Mouse (Mus musculus) lung, embryonic 16.5 days (tissue): ENCODE measurements around the gene Tnp2. TPM values are rescaled to one million over a fixed set of nuclear protein-coding genes. Genes with fewer than 3 reads are reported as not detected.
A peak's percentile ranks its signal among the peaks of the same experiment; 100 is the strongest.

Experiments used
- ATAC-seq: fragments of 200-750 bp; cut with Nextera tagmentation; 2 replicates; pipeline ENCODE4 v1.8.0; 2017; ENCODE audit warnings: low read depth, mild to moderate bottlenecking, moderate library complexity
- H3K27ac ChIP-seq: fragments of 300-500 bp; sonication (generic); 2 replicates; pipeline ENCODE4 v1.5.1; 2014; ENCODE audit warnings: mild to moderate bottlenecking, control low read depth, low read length
- H3K27me3 ChIP-seq: fragments of 300-500 bp; sonication (generic); 2 replicates; pipeline ENCODE4 v1.6.1; 2014; ENCODE audit warnings: low read depth, low read length, mixed read lengths; ENCODE audit not compliant: control insufficient read depth, insufficient read depth
- H3K36me3 ChIP-seq: fragments of 300-500 bp; sonication (generic); 2 replicates; pipeline ENCODE4 v1.6.1; 2014; ENCODE audit warnings: low read length; ENCODE audit not compliant: control insufficient read depth, insufficient read depth
- H3K4me1 ChIP-seq: fragments of 300-500 bp; sonication (generic); replicated peaks from 2 replicates; pipeline ENCODE4 v1.6.1; 2014; ENCODE audit warnings: low read length, mixed read lengths; ENCODE audit not compliant: control insufficient read depth, insufficient read depth
- H3K4me2 ChIP-seq: fragments of 300-500 bp; sonication (generic); 2 replicates; pipeline ENCODE4 v1.6.1; 2014; ENCODE audit warnings: low read depth, low read length, control low read depth
- H3K4me3 ChIP-seq: fragments of 300-500 bp; sonication (generic); 2 replicates; pipeline ENCODE4 v1.5.1; 2014; ENCODE audit warnings: mild to moderate bottlenecking, low read length, control low read depth
- H3K9ac ChIP-seq: fragments of 300-500 bp; sonication (generic); 2 replicates; pipeline ENCODE4 v1.6.1; 2014; ENCODE audit warnings: low read length, control low read depth
- H3K9me3 ChIP-seq: fragments of 300-500 bp; sonication (generic); 2 replicates; pipeline ENCODE4 v1.6.1; 2016; ENCODE audit warnings: low read length; ENCODE audit not compliant: control insufficient read depth
- WGBS: fragments of 180-500 bp; shearing (Covaris S2); extraction: QIAGEN DNeasy Blood & Tissue Kit; methylation state at CpG from one replicate; pipeline ENCODE4 v1.1.7; 2014; 5-methylcytosine and 5-hydroxymethylcytosine counted together
- polyA plus RNA-seq: library from polyadenylated mRNA; unstranded; fragments of >200 nt; fragmentation: Nextera tagmentation; extraction: Ambion mirVana; gene quantifications from 2 replicates; pipeline ENCODE4 v1.2.1, GENCODE M21; 2015

The Tnp2 gene
- not detected in 2 replicates for polyA plus RNA-seq

- Histone ChIP-seq H3K9ac (no peak within 1 kb of the TSS), H3K27ac (no peak within 1 kb of the TSS), H3K27me3 (no peaks in the 10 kb centered on the region; the same call in 1 of the 2 replicates), H3K4me3 (no peak within 1 kb of the TSS), H3K36me3 (no peaks in the 10 kb centered on the region), H3K4me1 (peaks cover 17% of the 10 kb centered on the region), H3K4me2 (no peak within 1 kb of the TSS), H3K9me3 (no peaks in the 10 kb centered on the region)
- no peak for ATAC-seq
- 42% methylated on average over 16 of the region's 16 CpGs for WGBS
These were observed at the start of gene Tnp2 for GRCm38 (mm10) chr16:10788271-10788670. Gene Tnp2 (minus strand): TSS chr16:10788660.

- Histone ChIP-seq H3K27ac (peak overlapping the region; percentile 67), H3K4me3 (no peak overlapping the region), H3K9ac (no peak overlapping the region), H3K9me3 (no peaks in the 10 kb centered on the region), H3K27me3 (no peaks in the 10 kb centered on the region), H3K4me1 (peaks cover 23% of the 10 kb centered on the region), H3K4me2 (no peak overlapping the region), H3K36me3 (no peaks in the 10 kb centered on the region)
- WGBS = 75% methylated on average over 1 of the region's 1 CpGs
- ATAC-seq = no peak
These were observed 49.4 kb upstream of the Tnp2 start for GRCm38 (mm10) chr16:10837903-10838302.

DNA sequence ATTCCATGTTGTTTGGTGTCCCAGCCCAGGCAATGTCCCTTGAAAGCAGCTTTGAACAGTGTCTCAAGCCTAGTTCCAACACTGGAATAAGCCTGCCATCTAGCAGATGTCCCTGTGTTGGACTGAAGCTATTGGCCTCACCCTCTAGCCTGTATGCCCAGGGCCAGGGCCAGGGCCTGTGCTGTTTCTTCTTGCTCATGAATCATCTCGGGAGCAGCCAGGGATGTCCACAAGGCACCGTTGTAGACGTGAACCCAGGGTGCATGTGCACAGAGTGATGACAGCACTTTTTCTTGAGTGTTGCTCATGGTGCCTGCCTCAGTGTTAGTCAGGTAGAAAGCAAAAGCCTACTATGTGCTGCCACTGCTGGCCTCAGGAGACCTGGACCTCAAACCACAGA is 48.8 kb upstream of the Tnp2 start:
- Histone ChIP-seq H3K27me3 (no peaks in the 10 kb centered on the region), H3K4me2 (no peak overlapping the region), H3K27ac (no peak overlapping the region), H3K4me1 (peaks cover 23% of the 10 kb centered on the region), H3K9me3 (no peaks in the 10 kb centered on the region), H3K9ac (no peak overlapping the region), H3K4me3 (no peak overlapping the region), H3K36me3 (no peaks in the 10 kb centered on the region)
- 84% methylated on average over 3 of the region's 3 CpGs for WGBS
- ATAC-seq = no peak

DNA sequence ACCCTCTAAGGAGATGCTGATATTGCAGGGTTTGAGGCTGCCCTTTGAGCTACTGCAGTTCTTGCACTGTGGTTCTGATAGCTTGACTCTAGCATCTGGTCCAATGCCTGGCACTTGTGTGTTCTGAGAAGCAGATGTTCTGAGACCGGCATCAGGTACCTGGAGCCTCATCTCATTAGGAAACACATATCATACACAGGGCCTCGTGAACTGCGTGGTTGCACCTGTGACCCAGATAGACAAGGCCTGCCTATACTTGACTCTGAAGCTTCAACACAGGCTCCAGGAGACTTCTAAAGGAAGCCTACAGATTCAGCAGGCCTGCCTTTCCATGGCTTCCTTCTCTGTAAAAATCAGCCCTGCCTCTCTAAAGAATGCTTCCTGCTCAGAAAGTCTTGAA is 47.9 kb upstream of the Tnp2 start:
- no peak overlapping the region; the same call in 1 of the 2 replicates for H3K9ac ChIP-seq
- 90% methylated on average over 3 of the region's 3 CpGs for WGBS
- no peak overlapping the region for H3K4me2 ChIP-seq
- peaks cover 23% of the 10 kb centered on the region for H3K4me1 ChIP-seq
- no peaks in the 10 kb centered on the region for H3K36me3 ChIP-seq
- H3K9me3 ChIP-seq = no peaks in the 10 kb centered on the region
- no peaks in the 10 kb centered on the region for H3K27me3 ChIP-seq
- no peak for ATAC-seq
- no peak overlapping the region for H3K4me3 ChIP-seq
- H3K27ac ChIP-seq = no peak overlapping the region

GRCm38 (mm10) chr16:10834911-10835587 is 46.6 kb upstream of the Tnp2 start, which contains the start of gene Rmi2:
Gene Rmi2 (plus strand): TSS chr16:10835059.
- peak within 1 kb of the TSS; percentile 79 for H3K9ac ChIP-seq
- peaks cover 23% of the 10 kb centered on the region for H3K4me1 ChIP-seq
- ATAC-seq = peak; percentile 92
- peak within 1 kb of the TSS; percentile 90 for H3K4me2 ChIP-seq
- H3K27ac ChIP-seq = peak within 1 kb of the TSS; percentile 90
- H3K4me3 ChIP-seq = peak within 1 kb of the TSS; percentile 88
- under 1% methylated on average over 52 of the region's 69 CpGs for WGBS
- H3K36me3 ChIP-seq = no peaks in the 10 kb centered on the region
- H3K27me3 ChIP-seq = no peaks in the 10 kb centered on the region
- no peaks in the 10 kb centered on the region for H3K9me3 ChIP-seq

- no peaks in the 10 kb centered on the region for H3K27me3 ChIP-seq
- no peaks in the 10 kb centered on the region for H3K36me3 ChIP-seq
- ATAC-seq = no peak
- peak overlapping the region; percentile 90 for H3K4me2 ChIP-seq
- WGBS = 4% methylated on average over 12 of the region's 12 CpGs
- peaks cover 18% of the 10 kb centered on the region for H3K4me1 ChIP-seq
- H3K27ac ChIP-seq = peak overlapping the region; percentile 12; the same call in 1 of the 2 replicates
- peak overlapping the region; percentile 79 for H3K9ac ChIP-seq
- no peaks in the 10 kb centered on the region for H3K9me3 ChIP-seq
- peak overlapping the region; percentile 88 for H3K4me3 ChIP-seq
These were observed 46.1 kb upstream of the Tnp2 start for GRCm38 (mm10) chr16:10834542-10834910.

GRCm38 (mm10) chr16:10828461-10828805 is 40.0 kb upstream of the Tnp2 start:
- Histone ChIP-seq H3K9ac (no peak overlapping the region), H3K4me1 (no peaks in the 10 kb centered on the region), H3K27ac (no peak overlapping the region), H3K9me3 (no peaks in the 10 kb centered on the region; the same call in 1 of the 2 replicates), H3K4me2 (no peak overlapping the region), H3K27me3 (no peaks in the 10 kb centered on the region), H3K4me3 (no peak overlapping the region), H3K36me3 (no peaks in the 10 kb centered on the region)
- 63% methylated on average over 4 of the region's 4 CpGs for WGBS
- no peak for ATAC-seq

DNA sequence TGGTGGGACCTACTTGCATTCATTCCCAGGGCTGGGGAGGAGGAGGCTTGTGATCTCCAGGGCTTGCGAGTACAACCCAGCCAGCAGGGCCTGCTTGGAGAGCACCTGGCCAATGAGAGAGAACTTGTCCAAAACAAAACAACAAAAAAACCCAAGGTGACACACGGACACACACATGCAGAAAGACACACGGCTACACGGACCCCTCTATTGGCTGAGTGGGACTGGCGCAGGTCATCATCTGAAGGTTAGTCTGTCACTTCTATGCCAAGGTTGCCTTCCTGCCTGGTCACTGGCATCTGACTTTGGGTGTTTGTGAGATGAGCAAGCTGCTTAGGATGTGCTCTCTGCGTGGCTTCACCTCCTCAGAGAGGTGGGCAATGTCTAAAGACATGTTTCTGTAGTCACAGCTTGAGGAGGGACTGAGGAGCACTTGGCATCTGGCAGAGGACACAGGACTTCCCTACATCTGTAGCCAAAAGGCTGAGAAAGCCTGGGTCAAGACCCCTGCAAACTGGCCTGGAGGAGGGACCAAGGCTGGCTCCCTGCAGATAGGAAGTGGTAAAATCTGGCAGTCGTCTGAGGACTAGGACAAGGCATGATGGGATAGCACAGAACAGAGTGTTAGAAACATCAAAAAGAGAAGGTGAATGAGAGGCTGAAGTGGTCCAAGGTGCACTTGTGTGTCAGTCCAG is 39.5 kb upstream of the Tnp2 start:
- Histone ChIP-seq H3K4me1 (no peaks in the 10 kb centered on the region), H3K4me2 (no peak overlapping the region), H3K36me3 (no peaks in the 10 kb centered on the region), H3K27me3 (no peaks in the 10 kb centered on the region), H3K9ac (no peak overlapping the region), H3K4me3 (no peak overlapping the region), H3K27ac (no peak overlapping the region), H3K9me3 (no peaks in the 10 kb centered on the region; the same call in 1 of the 2 replicates)
- WGBS = 74% methylated on average over 7 of the region's 7 CpGs
- no peak for ATAC-seq

GRCm38 (mm10) chr16:10827269-10827668 is 38.8 kb upstream of the Tnp2 start:
- no peak overlapping the region for H3K9ac ChIP-seq
- no peaks in the 10 kb centered on the region for H3K27me3 ChIP-seq
- H3K4me3 ChIP-seq = no peak overlapping the region
- no peaks in the 10 kb centered on the region for H3K4me1 ChIP-seq
- no peak overlapping the region for H3K4me2 ChIP-seq
- H3K36me3 ChIP-seq = no peaks in the 10 kb centered on the region
- WGBS = 82% methylated on average over 9 of the region's 9 CpGs
- ATAC-seq = no peak
- H3K9me3 ChIP-seq = no peaks in the 10 kb centered on the region; the same call in 1 of the 2 replicates
- H3K27ac ChIP-seq = no peak overlapping the region
